9 mouse cellular contexts compared by ENCODE assay signal in the genomic region with DNA sequence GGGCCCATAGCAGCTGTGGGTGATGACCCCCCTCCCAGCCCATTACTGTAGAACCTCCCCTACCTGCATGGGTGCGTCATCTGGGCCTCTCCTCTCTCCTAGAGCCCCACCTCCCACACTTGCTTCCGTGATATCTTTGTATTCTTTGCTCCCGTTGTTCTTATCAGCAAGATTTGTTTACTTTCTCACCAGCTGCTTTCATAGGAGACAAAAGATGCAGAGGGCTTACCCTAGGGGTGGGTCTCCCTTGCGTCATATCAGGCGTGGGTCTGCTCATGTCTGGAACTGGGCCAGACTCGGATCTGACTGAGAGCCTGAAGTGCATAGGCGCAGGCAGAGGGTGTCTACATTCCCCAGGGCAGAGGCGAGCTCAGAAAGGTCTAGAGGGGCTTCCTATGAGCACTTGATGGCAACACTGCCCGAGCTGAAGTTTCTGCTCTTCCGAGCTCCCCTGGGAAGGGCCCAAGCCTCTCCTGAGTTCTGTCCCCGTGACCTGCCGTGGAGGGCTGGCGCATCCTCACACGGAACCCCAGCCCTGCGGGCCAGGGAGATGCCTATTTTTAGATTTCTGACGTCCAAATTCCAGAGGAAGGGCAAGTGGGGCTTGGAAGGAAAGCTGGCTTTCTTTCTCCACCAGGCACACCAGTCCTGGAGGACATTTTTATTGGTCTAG. TPM values are rescaled to one million over a fixed set of nuclear protein-coding genes. Genes with fewer than 3 reads are reported as not detected.
DNase-seq lines count a peak whose midpoint lies in the region; ATAC-seq lines count a peak whose summit lies in the region.
"Had no signal": no experiment of that assay in that cellular context is flagged by ENCODE, and none has a peak within 500 bp of the region (broad histone marks: within the 10 kb centered on the region; RNA-seq: fewer than 3 reads in every experiment).

No protein-coding gene starts in this region.

- peaks cover 17% of the 10 kb centered on the region for H3K4me1 ChIP-seq in embryonic facial prominence, embryonic 15.5 days
- peaks cover 34% of the 10 kb centered on the region for H3K4me1 ChIP-seq in intestine, embryonic 15.5 days (replicated peaks)
- no peaks in the 10 kb centered on the region for H3K4me1 ChIP-seq in hindbrain, embryonic 11.5 days (replicated peaks; ENCODE audit: control insufficient read depth, insufficient read depth, low read length)
- H3K4me1 ChIP-seq in hindbrain, embryonic 16.5 days (ENCODE audit: control insufficient read depth, insufficient read depth, low read depth, low read length): peaks cover 3% of the 10 kb centered on the region; the same call in 1 of the 2 replicates

- H3K36me3 ChIP-seq in embryonic facial prominence, embryonic 15.5 days: no peaks in the 10 kb centered on the region
- H3K36me3 ChIP-seq in intestine, embryonic 15.5 days: no peaks in the 10 kb centered on the region
- no peaks in the 10 kb centered on the region for H3K36me3 ChIP-seq in hindbrain, embryonic 11.5 days (ENCODE audit: control insufficient read depth, insufficient read depth, low read length)
- H3K36me3 ChIP-seq in hindbrain, embryonic 16.5 days (ENCODE audit: control insufficient read depth, insufficient read depth, low read length): no peaks in the 10 kb centered on the region

- H3K4me3 ChIP-seq in embryonic facial prominence, embryonic 15.5 days (replicated peaks): no peak overlapping the region
- no peak overlapping the region for H3K4me3 ChIP-seq in intestine, embryonic 15.5 days (replicated peaks)
- no peak overlapping the region for H3K4me3 ChIP-seq in hindbrain, embryonic 11.5 days (ENCODE audit: low read depth, low read length)
- H3K4me3 ChIP-seq in hindbrain, embryonic 16.5 days (ENCODE audit: low read length): no peak overlapping the region

- H3K4me2 ChIP-seq in embryonic facial prominence, embryonic 15.5 days (replicated peaks): 0 out of 2 replicates have a peak overlapping the region, but pooled peaks have one; percentile 24
- H3K4me2 ChIP-seq in intestine, embryonic 15.5 days (replicated peaks): peak overlapping the region; percentile 42
- no peak overlapping the region for H3K4me2 ChIP-seq in hindbrain, embryonic 11.5 days (replicated peaks; ENCODE audit: low read depth, low read length)
- H3K4me2 ChIP-seq in hindbrain, embryonic 16.5 days (ENCODE audit: low read length): no peak overlapping the region

- H3K9ac ChIP-seq in embryonic facial prominence, embryonic 15.5 days: no peak overlapping the region
- H3K9ac ChIP-seq in intestine, embryonic 15.5 days: 0 out of 2 replicates have a peak overlapping the region, but pooled peaks have one; percentile 20
- H3K9ac ChIP-seq in hindbrain, embryonic 11.5 days (ENCODE audit: low read depth, low read length): no peak overlapping the region
- no peak overlapping the region for H3K9ac ChIP-seq in hindbrain, embryonic 16.5 days (ENCODE audit: low read depth, low read length)

- peaks cover 5% of the 10 kb centered on the region for H3K27me3 ChIP-seq in embryonic facial prominence, embryonic 15.5 days
- H3K27me3 ChIP-seq in intestine, embryonic 15.5 days (replicated peaks): no peaks in the 10 kb centered on the region
- no peaks in the 10 kb centered on the region for H3K27me3 ChIP-seq in hindbrain, embryonic 11.5 days (ENCODE audit: control insufficient read depth, insufficient read depth, low read length)
- no peaks in the 10 kb centered on the region for H3K27me3 ChIP-seq in hindbrain, embryonic 16.5 days (replicated peaks; ENCODE audit: control insufficient read depth, insufficient read depth, low read length)

- ATAC-seq in embryonic facial prominence, embryonic 15.5 days (ENCODE audit: insufficient number of reproducible peaks, low FRiP score, low TSS enrichment, low read depth): no peak
- peak; percentile 81 for ATAC-seq in intestine, embryonic 15.5 days
- no peak for ATAC-seq in hindbrain, embryonic 11.5 days (ENCODE audit: low FRiP score)
- ATAC-seq in hindbrain, embryonic 16.5 days: no peak

- no peaks in the 10 kb centered on the region for H3K9me3 ChIP-seq in embryonic facial prominence, embryonic 15.5 days (replicated peaks)
- H3K9me3 ChIP-seq in intestine, embryonic 15.5 days: no peaks in the 10 kb centered on the region
- H3K9me3 ChIP-seq in hindbrain, embryonic 11.5 days (ENCODE audit: control insufficient read depth, low read length): no peaks in the 10 kb centered on the region
- H3K9me3 ChIP-seq in hindbrain, embryonic 16.5 days (ENCODE audit: control insufficient read depth, low read length): no peaks in the 10 kb centered on the region

- peak overlapping the region; percentile 58; the same call in 1 of the 2 replicates for H3K27ac ChIP-seq in embryonic facial prominence, embryonic 15.5 days (replicated peaks)
- H3K27ac ChIP-seq in intestine, embryonic 15.5 days: peak overlapping the region; percentile 84
- no peak overlapping the region for H3K27ac ChIP-seq in hindbrain, embryonic 11.5 days (ENCODE audit: low read depth, low read length)
- H3K27ac ChIP-seq in hindbrain, embryonic 16.5 days (ENCODE audit: low read depth, low read length): no peak overlapping the region

- DNase-seq in adrenal gland, adult (ENCODE audit: inconsistent age in 2 of 2, low spot score in 1 of 2): peak; percentile 64 to 78
- DNase-seq in adrenal gland, adult 18-20 months (ENCODE audit: low spot score in 2 of 2): no peak
- peak; percentile 87 for DNase-seq in lung, postnatal 10 days
- DNase-seq in hindbrain, embryonic 11.5 days (ENCODE audit: low spot score): no peak
- DNase-seq in frontal cortex, postnatal 10 days (ENCODE audit: low spot score in 2 of 2): no peak

- 35% methylated on average over 16 of the region's 16 CpGs for WGBS in embryonic facial prominence, embryonic 15.5 days
- WGBS in intestine, embryonic 15.5 days: 22% methylated on average over 16 of the region's 16 CpGs
- 63% methylated on average over 16 of the region's 16 CpGs for WGBS in hindbrain, embryonic 11.5 days
- WGBS in hindbrain, embryonic 16.5 days: 61% methylated on average over 16 of the region's 16 CpGs

RNA-seq across cellular contexts. Expression of gene Wfdc1, which starts 4.4 kb away (rescaled TPM):
- 10 to 100 TPM in 1 of 2 experiments, 1 to 10 TPM in 1; 8.9 to 12.2 TPM for total RNA-seq in adrenal gland, adult 18-20 months (2021)
- polyA plus RNA-seq in embryonic facial prominence, embryonic 15.5 days (2015; fragmentation: Nextera tagmentation; extraction: Ambion mirVana): 2.0 and 2.6 TPM in 2 replicates
- polyA plus RNA-seq in intestine, embryonic 15.5 days (2015; fragmentation: Nextera tagmentation; extraction: Ambion mirVana): 4.5 and 4.6 TPM in 2 replicates
- 3.6 and 4.6 TPM in 2 replicates for polyA plus RNA-seq in hindbrain, embryonic 11.5 days (2014; fragmentation: Nextera tagmentation; extraction: Ambion mirVana)
- 7.1 and 8.3 TPM in 2 replicates for polyA plus RNA-seq in hindbrain, embryonic 16.5 days (2015; fragmentation: Nextera tagmentation; extraction: Ambion mirVana)
- total RNA-seq: neutrophil, adult 5-6 weeks had no signal

RNA-seq across cellular contexts. Expression of gene Atp2c2, which starts 29.3 kb away (rescaled TPM):
- under 1 TPM; 0.13 to 0.56 TPM for total RNA-seq in adrenal gland, adult 18-20 months (2021)
- 4.6 and 6.5 TPM in 2 replicates for polyA plus RNA-seq in embryonic facial prominence, embryonic 15.5 days (2015; fragmentation: Nextera tagmentation; extraction: Ambion mirVana)
- polyA plus RNA-seq in intestine, embryonic 15.5 days (2015; fragmentation: Nextera tagmentation; extraction: Ambion mirVana): 4.4 and 5.8 TPM in 2 replicates
- 0.40 and 0.96 TPM in 2 replicates for polyA plus RNA-seq in hindbrain, embryonic 11.5 days (2014; fragmentation: Nextera tagmentation; extraction: Ambion mirVana)
- 0.49 and 0.75 TPM in 2 replicates for polyA plus RNA-seq in hindbrain, embryonic 16.5 days (2015; fragmentation: Nextera tagmentation; extraction: Ambion mirVana)
- total RNA-seq: neutrophil, adult 5-6 weeks had no signal

RNA-seq across cellular contexts. Expression of gene Kcng4, which starts 35.1 kb away (rescaled TPM):
- under 1 TPM; 0.60 to 0.61 TPM for total RNA-seq in adrenal gland, adult 18-20 months (2021)
- polyA plus RNA-seq in embryonic facial prominence, embryonic 15.5 days (2015; fragmentation: Nextera tagmentation; extraction: Ambion mirVana): 0.43 and 0.55 TPM in 2 replicates
- polyA plus RNA-seq in intestine, embryonic 15.5 days (2015; fragmentation: Nextera tagmentation; extraction: Ambion mirVana): 0.04 and 0.13 TPM in 2 replicates
- polyA plus RNA-seq in hindbrain, embryonic 11.5 days (2014; fragmentation: Nextera tagmentation; extraction: Ambion mirVana): 0.10 TPM in 1 of 2 replicates, not detected in the other
- polyA plus RNA-seq in hindbrain, embryonic 16.5 days (2015; fragmentation: Nextera tagmentation; extraction: Ambion mirVana): 0.13 and 0.14 TPM in 2 replicates
- total RNA-seq: neutrophil, adult 5-6 weeks had no signal

RNA-seq across cellular contexts. Expression of gene Adad2, which starts 58.0 kb away (rescaled TPM):
- not detected for total RNA-seq in adrenal gland, adult 18-20 months (2021)
- polyA plus RNA-seq in embryonic facial prominence, embryonic 15.5 days (2015; fragmentation: Nextera tagmentation; extraction: Ambion mirVana): 0.14 and 0.24 TPM in 2 replicates
- polyA plus RNA-seq in intestine, embryonic 15.5 days (2015; fragmentation: Nextera tagmentation; extraction: Ambion mirVana): not detected in 2 replicates
- 0.13 TPM in 1 of 2 replicates, not detected in the other for polyA plus RNA-seq in hindbrain, embryonic 11.5 days (2014; fragmentation: Nextera tagmentation; extraction: Ambion mirVana)
- 0.23 and 0.29 TPM in 2 replicates for polyA plus RNA-seq in hindbrain, embryonic 16.5 days (2015; fragmentation: Nextera tagmentation; extraction: Ambion mirVana)
- total RNA-seq: neutrophil, adult 5-6 weeks had no signal

Comparison
In these comparisons a context has a peak if more than half of its experiments do, and no peak if none do; other contexts are left out.
1. DNase-seq: peak in adrenal gland, adult (2 of 2) and lung, postnatal 10 days (single experiment); none in adrenal gland, adult 18-20 months (0 of 2), hindbrain, embryonic 11.5 days (single experiment) and frontal cortex, postnatal 10 days (0 of 2).
2. H3K27ac ChIP-seq: peak in embryonic facial prominence, embryonic 15.5 days (single experiment) and intestine, embryonic 15.5 days (single experiment); none in hindbrain, embryonic 11.5 days (single experiment) and hindbrain, embryonic 16.5 days (single experiment).
3. H3K4me2 ChIP-seq: peak in embryonic facial prominence, embryonic 15.5 days (single experiment) and intestine, embryonic 15.5 days (single experiment); none in hindbrain, embryonic 11.5 days (single experiment) and hindbrain, embryonic 16.5 days (single experiment).